Mouse (Mus musculus) CH12.LX (cell line): ENCODE measurements around the gene Zfp280c.

Experiments used
- CHD2 ChIP-seq: IDR thresholded peaks from 2 replicates; pipeline ENCODE4 v1.6.1; 2011; ENCODE audit warnings: low read length, improper control_type of control experiment
- USF1 ChIP-seq: IDR thresholded peaks from 2 replicates; pipeline ENCODE4 v1.6.1; 2014; ENCODE audit warnings: low read depth, mild to moderate bottlenecking, inconsistent platforms, low read length, improper control_type of control experiment

DNA sequence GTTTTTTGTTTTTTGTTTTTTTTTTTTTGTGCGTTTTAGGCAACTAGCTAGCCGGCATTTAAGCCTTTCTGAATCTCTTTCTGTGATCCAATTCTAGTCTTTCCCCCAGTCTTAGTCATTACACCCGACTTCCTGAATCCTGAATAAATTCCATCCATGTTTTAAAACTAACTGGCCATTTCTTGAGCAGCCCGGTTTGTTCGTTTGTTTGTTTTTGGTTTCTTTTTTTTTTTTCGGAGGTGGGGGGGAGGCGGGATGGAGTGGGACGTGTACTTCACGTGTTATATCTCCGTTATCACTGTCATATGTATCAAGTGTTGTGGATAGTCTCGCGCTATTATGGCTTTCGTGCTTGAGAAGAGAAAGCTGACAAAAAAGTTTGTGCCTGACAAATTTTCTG is 80.5 kb downstream of the Zfp280c start:
- TF ChIP-seq CHD2 (no peak), USF1 (no peak)
